Mouse (Mus musculus): Measurements from ENCODE around the gene Lyz1.
"Not testable (repeated sequence)": the region's sequence is repeated elsewhere in the genome, so short reads cannot be mapped to it uniquely, and the experiment has no call there.

The Lyz1 gene

GRCm38 (mm10) chr10:117292671-117293070 lies at the start of gene Lyz1:
TSS of gene Lyz1 (minus strand) at chr10:117292868.
- DNase-seq (ENCODE audit: low read depth, low spot score): no peak

- no peak for DNase-seq (ENCODE audit: low read depth, low spot score)
These were observed 49.7 kb upstream of the Lyz1 start for GRCm38 (mm10) chr10:117342406-117342805.

GRCm38 (mm10) chr10:117341029-117341428 lies 48.4 kb upstream of the Lyz1 start:
- no peak for DNase-seq (ENCODE audit: low read depth, low spot score)

- no peak for DNase-seq (ENCODE audit: low read depth, low spot score)
These were observed 46.6 kb upstream of the Lyz1 start for GRCm38 (mm10) chr10:117339241-117339640.

DNA sequence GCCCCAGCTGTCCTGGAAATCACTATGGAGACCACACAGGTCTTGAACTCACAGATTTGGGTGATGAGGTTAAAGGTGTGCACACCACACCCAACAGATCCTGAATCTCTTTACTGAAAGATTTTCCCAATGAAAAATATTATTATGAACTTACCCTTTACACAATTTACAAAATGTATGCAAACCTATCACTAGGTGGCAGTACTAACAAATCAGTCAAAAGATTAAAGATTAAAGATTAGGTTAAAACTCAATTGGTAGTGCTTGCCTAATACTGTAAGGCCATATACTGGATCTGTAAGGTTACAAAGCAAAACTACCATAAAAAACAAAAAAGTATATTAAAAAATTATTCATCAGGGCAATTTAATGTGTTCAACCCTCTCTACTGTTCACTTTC lies 45.3 kb upstream of the Lyz1 start:
- DNase-seq (ENCODE audit: low read depth, low spot score): no peak

- no peak for DNase-seq (ENCODE audit: low read depth, low spot score)
These were observed 43.0 kb upstream of the Lyz1 start for GRCm38 (mm10) chr10:117335649-117336048.

- DNase-seq (ENCODE audit: low read depth, low spot score): no peak
These were observed 37.9 kb upstream of the Lyz1 start for GRCm38 (mm10) chr10:117330521-117330920.

- DNase-seq (ENCODE audit: low read depth, low spot score): no peak
These were observed 31.1 kb upstream of the Lyz1 start for GRCm38 (mm10) chr10:117323782-117324181.

DNA sequence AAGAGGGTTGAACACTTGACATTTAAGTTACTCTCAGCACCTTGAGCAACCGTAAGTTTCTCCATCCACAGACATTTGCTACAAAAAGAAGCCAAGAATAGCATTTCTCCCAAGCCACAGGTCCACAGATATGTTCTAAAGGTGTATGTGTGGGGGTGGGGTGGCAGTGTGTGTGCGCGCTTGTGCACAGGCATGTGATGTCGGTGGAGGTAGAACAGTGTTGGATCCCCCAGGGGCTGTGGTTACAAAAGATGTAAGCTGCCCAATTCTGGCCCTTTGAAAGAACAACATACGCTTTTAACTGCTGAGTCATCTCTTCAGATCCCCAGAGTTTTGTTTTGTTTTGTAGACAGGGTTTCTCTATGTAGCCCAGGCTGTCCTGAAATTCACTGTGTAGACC lies 30.0 kb upstream of the Lyz1 start:
- DNase-seq (ENCODE audit: low read depth, low spot score): no peak

DNA sequence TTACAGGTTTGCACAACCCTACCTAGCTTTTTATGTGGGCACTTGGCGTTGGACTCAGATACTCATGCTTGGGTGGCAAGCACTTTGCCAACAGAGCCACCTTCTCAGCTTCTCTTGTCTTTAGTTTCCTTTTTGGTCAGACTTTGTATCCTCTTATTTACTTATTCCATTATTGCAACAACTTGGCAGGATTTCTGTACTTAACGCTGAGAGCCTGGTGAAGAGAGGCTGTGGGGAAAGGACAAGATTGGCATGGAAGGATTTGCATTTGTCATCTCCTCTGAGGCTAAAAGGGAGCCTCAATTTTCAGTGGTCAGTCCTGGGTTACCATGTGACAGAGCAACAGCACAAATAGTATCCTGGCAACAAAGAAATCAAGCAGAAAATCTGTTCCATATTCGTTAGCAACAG lies 27.9 kb upstream of the Lyz1 start:
- DNase-seq (ENCODE audit: low read depth, low spot score): no peak

DNA sequence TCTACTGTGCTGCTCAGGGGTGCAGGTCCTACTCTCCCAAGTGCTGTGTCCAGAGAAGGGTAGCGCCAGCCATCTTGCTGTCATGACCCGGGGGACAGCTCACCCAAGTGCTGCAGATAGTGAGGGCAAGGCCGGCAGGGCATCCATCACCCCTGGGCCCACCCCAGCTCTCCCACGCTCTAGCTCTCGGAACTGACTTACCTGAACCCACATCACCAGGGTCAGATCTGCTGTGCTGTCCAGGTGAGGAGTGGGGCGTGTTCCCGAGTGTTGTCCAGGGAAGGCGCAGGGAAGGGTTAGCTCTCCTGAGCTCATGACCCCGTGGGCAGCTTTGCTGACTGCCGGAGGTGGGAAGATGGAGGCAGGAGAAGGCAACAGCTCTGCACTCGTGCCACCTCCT lies 23.7 kb upstream of the Lyz1 start:
- no peak for DNase-seq (ENCODE audit: low read depth, low spot score)

DNA sequence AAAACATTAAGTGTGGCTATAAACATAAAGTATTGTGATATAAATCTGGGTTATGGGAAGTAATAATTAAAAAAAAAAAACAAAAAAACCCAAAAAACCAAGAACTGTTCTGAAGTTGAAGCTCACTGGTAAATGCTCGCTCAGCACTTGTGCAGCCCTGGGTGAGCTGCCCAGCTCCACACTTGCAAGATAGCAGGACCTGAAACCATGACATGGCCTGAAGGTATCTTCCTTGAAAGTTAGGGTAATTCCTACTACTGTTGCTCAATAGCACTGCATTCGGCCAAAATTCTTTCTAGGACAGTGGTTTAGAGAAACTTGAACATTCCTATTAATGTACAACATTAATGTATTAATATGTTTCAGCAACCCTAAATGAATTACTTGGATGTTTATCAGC lies 20.5 kb upstream of the Lyz1 start:
- DNase-seq (ENCODE audit: low read depth, low spot score): no peak

- DNase-seq (ENCODE audit: low read depth, low spot score): no peak
These were observed 19.5 kb upstream of the Lyz1 start for GRCm38 (mm10) chr10:117312168-117312567.

GRCm38 (mm10) chr10:117304371-117304770 lies 11.7 kb upstream of the Lyz1 start:
- no peak for DNase-seq (ENCODE audit: low read depth, low spot score)

GRCm38 (mm10) chr10:117301688-117302087 lies 9.0 kb upstream of the Lyz1 start:
- DNase-seq (ENCODE audit: low read depth, low spot score): no peak

DNA sequence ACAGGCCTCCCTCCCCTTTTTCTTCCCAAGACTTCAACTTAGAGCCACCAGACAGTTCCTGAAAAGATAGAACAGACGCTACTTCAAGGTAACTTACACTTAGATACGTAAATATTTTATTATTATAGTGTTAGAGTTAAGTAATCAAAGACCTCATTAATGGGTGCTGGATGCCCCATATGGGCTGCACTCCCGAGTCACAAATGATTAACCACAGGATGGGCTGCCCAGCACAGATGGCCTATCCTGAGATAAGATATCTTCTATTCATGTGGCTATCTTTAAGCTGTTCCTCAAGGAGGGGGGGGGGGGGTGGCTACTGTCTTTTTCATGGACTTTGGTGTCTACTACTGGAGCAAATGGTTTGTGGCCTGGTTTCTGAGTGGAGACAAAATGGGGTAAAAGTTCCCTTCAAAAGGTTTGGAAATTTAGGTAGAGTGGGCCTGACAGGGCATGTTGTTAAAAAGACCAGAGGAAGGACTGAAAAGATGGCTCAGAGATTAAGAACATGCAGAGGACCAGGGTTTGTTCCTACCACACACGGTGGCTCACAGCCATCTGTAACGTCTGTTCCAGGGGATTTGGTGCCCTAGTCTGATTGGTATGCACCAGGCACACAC lies 7.3 kb upstream of the Lyz1 start:
- no peak for DNase-seq (ENCODE audit: low read depth, low spot score)

DNA sequence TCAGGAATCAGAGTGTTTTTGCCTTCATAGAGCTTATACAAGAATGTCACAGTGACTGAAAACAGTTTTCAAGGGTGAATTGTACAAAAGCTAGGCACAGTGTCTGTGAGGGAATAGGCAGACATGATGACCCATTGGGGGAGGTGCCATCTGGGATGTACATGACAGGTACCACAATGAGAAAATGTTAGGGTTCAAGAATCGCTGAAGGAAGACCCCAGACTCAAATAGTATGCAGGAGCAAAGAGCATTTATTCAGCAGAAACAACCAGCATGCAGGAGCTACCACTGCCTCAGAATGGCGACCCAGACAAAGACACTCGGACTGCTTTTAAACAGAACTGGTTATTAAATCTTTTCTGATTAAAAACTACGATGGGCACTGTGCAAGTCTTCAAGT lies 6.4 kb upstream of the Lyz1 start:
- no peak for DNase-seq (ENCODE audit: low read depth, low spot score)

DNA sequence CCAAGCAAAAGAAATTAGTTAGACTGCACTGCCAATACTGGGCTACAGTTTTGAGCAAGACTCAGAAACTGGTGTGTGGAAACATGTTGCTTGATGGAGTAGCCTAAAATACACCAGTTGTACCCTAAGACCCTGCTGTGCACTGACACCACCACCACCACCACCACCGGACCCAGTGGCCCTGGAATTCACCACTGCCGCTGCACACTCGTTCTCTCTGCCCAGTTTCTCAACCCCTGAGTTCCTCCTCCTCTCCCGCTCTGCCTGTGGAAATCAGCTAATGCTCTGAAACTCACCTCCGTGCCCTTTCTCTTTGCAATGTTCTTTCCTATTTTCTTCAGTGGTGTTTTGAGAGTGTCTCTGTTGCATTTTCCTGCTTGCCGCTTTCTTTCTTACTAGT lies 5.7 kb upstream of the Lyz1 start:
- no peak for DNase-seq (ENCODE audit: low read depth, low spot score)

- not testable (repeated sequence) for DNase-seq (ENCODE audit: low read depth, low spot score)
These were observed 1.7 kb downstream of the Lyz1 start for GRCm38 (mm10) chr10:117290936-117291335.

GRCm38 (mm10) chr10:117290046-117290870 lies 2.4 kb downstream of the Lyz1 start:
- no peak for DNase-seq (ENCODE audit: low read depth, low spot score)

DNA sequence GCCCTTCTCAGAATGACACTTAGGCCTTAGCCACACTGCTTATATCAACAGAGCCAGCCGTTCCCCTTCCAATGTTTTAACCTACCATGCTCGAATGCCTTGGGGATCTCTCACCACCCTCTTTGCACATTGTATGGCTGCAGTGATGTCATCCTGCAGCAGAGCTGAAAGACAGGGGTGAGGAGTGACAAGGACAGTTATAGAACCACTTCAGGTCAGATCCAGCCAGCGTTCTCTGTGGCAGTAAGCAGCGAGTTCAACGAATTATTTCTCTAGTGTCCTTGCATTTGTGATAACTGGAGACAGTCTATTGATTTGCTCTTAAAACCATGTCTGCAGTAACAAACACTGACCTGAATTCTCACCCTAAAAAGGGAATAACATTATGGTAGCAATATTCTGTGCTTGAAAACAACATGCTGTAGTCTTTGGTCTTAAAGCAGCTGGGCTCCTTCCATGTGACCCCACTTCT lies 3.6 kb downstream of the Lyz1 start:
- DNase-seq (ENCODE audit: low read depth, low spot score): not testable (repeated sequence)

DNA sequence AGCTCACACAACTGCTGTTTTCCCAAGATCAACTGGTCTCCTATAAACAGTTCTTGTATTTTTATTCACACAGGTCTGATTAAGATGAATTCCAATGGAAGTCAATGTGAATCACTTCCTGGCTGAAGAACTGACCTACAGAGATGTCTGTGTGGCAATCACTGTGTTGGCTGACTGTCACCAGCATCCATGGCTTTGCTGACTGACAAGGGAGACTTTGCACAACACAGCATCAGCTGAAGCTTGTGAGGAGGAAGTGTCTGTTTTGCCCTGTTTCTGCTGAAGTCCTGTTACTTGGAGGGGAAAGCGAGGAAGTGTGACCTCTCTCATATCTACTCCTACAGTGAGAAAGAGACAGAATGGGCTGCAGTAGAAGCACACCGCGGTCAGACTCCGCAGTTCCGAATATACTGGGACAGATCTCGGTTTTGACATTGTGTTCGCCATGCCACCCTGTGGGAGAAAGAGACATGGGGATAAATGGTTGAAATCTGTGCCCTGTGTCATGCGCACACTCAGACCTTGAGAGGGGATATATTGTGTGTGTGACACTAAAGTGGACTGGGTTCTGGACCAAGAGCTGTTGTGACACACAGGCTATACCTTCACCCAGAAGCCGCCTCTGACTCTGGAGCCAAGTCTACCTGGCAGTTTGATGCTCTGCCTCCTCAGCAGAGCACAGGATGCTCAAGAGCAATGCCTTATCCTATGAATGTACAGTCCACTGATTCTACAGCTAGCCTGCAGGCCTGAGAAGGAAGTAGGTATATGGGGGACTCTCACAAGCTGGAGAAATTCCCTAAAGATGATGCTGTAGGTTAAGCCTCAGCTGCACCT lies 4.3 kb downstream of the Lyz1 start:
- DNase-seq (ENCODE audit: low read depth, low spot score): no peak

Data from telencephalon, adult 2 months (tissue).